Mouse (Mus musculus) testis, adult 2 months (tissue): ENCODE measurements around the gene Mcoln1.

Experiments
- CTCF ChIP-seq: fragments of 200-500 bp; IDR thresholded peaks from 2 replicates; pipeline ENCODE4 v1.5.1; 2012; ENCODE audit warnings: low read depth, mild to moderate bottlenecking, inconsistent platforms, low read length, moderate library complexity; ENCODE audit not compliant: control insufficient read depth, insufficient read depth, insufficient replicate concordance
- POLR2A ChIP-seq: fragments of 200-500 bp; IDR thresholded peaks from 2 replicates; pipeline ENCODE4 v1.6.1; 2012; ENCODE audit warnings: low read depth, mild to moderate bottlenecking, inconsistent platforms, low read length, moderate library complexity; ENCODE audit not compliant: control insufficient read depth

DNA sequence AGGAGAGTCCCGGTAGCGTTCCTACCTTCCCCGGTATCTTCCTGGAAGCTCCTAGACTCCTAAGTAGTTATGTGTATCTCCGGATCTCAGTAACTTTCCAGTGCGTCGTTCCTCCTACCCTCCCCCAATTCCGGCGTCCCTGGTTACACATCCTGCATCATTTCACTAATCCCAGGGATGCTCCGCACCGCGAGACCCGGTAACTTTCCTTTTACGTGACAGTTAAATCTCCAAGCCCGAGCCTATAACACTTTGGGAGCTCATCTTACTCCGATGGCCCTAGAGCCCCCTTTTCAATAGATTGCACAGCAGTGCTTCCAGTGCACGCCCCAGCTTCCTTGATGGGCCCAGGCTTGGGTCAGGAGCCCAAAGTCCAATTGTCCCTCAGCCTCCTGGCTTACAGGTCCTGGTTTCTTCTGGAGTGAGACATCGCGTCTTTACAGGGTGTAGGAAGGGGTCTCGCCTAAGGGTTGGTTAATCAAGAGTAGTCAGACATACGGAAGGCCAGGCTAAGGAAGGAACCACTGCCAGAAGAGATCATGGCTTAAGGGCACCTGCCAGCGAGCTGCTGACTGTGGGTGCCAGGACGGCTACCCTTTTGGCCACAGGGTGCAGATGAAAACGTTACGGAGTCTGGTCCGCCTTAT, 15.6 kb downstream of the Mcoln1 start:
- TF ChIP-seq POLR2A (no peak), CTCF (no peak)
